Mouse (Mus musculus) C2C12 (cell line): ENCODE results near the gene Aurkb.

Experiments used
- CTCF ChIP-seq: IDR thresholded peaks from one replicate; pipeline ENCODE4 v1.5.1; 2011; ENCODE audit not compliant: control insufficient read depth, insufficient read depth, insufficient read length
- MYOD1 ChIP-seq: IDR thresholded peaks from one replicate; pipeline ENCODE4 v1.6.1; 2011; ENCODE audit warnings: low read depth; ENCODE audit not compliant: control insufficient read depth, insufficient read length

DNA sequence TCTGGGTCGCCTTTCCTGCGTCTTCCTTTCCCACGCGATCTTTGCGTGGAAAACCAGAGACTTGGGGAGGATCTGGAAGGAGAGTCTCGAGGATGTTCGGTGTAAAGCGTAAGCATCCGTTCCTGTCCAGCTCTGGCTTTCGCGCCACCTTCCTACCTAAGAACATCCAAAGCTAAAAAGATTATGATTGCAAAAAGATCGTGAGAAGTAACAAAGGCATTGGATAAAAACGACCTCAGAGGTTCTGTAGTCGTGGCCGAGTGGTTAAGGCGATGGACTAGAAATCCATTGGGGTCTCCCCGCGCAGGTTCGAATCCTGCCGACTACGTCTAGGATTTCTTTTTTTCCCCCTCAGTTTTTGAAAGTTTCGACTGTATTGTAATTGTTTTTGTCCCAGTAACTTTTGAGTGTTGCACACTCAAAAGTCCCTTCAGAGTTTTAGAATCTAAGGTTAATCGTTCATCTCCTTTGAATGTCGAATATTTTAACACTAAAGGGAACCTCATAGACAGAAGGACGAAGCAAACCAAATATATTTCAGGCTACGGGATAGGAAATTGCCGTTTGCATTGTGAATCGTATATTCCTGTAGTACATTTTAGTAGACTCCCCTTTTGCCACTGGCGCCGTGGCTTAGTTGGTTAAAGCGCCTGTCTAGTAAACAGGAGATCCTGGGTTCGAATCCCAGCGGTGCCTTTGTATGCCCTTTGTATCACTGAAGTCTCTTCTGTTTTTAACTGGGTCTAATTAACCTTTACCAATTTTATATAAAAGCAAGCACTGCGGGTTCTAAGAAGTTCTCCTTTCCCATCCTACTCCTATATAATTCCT, 8.0 kb upstream of the Aurkb start:
- TF ChIP-seq MYOD1 = no peak
- no peak for TF ChIP-seq CTCF
